Mouse (Mus musculus): Measurements from ENCODE around the gene Tiam1.

DNA sequence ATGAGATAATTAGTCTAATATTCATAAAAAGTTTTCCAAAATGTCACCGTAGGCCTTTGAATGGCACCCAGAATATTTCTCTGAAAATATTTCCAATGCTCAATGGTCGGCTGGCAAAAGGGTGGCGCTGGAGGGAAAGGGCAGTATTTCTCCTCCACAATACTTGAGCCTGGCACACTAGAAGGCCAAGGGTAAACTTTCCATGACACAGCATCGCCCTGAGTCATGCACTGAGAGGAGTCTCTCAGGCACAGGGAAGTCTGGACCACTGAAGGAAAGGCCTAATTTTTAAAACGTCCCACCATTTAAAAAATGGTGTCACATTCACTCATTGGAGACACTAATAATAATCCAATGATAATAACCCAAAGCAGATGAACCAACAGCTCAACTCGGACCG is 9.2 kb downstream of the Tiam1 start:
- no peak for TF ChIP-seq CTCF (IDR thresholded peaks at IDR 0.05)
- no peak for TF ChIP-seq EP300 (IDR thresholded peaks at IDR 0.05)
